Mouse (Mus musculus): Measurements from ENCODE around the gene Erlin1.

The Erlin1 gene

GRCm38 (mm10) chr19:44069121-44069913 lies at the start of gene Erlin1:
Gene Erlin1 (minus strand): TSS chr19:44069785.
- peak; percentile 96 for DNase-seq

- no peak for DNase-seq
Observed at GRCm38 (mm10) chr19:44117793-44118192, 48.2 kb upstream of the Erlin1 start.

GRCm38 (mm10) chr19:44111706-44112105 lies 42.1 kb upstream of the Erlin1 start:
- peak; percentile 13 for DNase-seq

GRCm38 (mm10) chr19:44110356-44110755 lies 40.8 kb upstream of the Erlin1 start:
- DNase-seq, result no peak

DNA sequence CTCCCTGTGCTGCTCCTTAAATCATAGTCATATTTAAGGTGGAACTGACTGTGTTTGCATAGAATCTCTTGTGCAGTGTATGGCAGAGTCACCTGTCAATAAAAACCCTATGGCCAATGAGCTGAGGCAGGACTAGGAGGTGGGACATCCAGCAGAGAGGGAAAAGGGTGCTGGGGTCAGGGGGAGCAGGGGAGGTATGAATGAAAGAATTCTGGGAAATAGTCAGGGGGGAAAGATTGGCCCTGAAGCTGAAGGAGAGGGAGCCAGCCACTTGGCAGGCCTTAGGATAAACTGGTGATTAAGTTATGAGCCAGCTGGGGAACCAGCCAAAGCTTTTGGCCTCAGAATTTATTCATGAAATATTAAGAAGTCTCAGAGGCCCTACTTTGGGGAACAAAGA lies 39.4 kb upstream of the Erlin1 start:
- DNase-seq, result no peak

DNA sequence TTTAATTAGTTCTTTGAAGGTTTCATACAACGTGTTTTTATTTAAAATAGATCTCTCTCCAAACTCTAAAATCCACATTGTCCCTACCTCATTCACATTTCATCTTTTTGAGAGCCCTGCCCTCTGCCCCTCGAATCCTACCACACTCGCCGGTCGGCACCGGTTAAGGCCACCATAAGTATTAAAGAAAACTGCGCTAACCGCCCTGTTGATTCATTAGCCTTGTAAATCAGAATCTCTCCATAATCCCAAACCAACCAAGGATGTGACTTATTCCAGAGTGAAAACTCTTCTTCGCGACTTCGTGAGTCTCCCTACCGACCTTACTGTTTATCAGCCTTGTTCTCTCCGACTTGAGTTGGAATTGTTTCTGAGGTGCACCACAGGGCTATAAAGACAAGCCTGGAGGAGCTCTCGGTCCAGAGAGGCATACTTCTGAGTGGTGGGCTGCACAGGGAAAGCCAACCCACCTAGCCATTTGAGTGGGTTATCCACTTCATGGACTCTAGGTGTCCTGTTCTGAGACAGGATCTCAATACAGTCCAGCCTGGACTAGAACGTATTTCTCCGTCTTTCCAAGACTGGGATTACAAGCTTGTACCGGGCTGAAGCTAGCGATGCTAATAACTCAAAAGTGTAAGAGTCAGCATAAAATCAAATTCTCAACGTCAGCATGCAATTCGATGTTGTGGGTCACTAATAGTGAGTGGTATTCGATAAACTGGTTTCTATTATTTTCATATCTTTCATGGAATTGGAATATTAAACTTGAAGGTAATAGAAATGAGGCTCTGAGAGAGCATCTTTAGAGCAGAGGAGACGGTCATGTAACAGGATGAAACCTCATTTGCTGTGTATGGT lies 38.3 kb upstream of the Erlin1 start:
- DNase-seq, result peak; percentile 18

DNA sequence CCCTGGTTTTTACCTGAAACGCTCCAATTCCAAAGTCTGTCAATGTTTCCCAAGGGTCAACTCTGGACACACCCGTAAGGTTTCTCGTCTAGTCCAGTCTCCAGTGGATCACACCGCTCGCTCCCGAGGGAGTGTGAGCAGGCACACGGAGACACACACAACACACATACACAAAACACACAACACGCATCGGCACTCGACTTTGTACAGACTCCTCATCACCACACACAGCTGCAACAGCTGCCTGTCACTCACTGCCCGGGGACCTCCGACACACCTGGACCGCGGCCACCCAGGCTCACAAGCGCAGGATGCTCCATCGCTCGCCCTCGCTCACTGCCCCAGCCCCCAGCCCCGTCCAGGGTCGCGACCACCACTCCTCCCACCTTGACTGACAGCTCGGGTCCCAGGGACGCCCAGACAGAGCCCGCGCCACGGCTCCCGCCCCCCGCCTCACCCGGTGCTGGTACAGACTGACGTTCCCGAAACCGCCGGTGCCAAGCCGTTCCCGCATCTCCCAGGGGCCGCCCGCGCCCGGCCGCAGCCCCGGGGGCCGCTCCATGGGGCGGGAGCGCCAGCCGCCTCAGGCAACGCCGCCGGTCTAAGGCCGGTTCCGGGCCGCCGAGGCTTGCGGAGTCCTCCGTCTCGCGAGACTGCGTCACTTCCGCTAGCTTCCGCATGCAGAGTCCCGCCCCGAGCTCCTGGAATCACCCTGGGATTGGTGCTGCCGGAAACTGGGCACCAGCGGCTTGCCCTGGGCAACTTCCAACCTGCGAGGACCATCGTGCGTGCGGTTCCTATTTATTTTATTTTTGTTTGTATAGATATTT lies 37.5 kb upstream of the Erlin1 start, which contains the start of gene Chuk:
Gene Chuk (minus strand): TSS at position 650 of the 830 bp plus-strand sequence.
- peak; percentile 97 for DNase-seq

GRCm38 (mm10) chr19:44104393-44104792 lies 34.8 kb upstream of the Erlin1 start:
- no peak for DNase-seq

GRCm38 (mm10) chr19:44103001-44103400 lies 33.4 kb upstream of the Erlin1 start:
- DNase-seq, result no peak

- DNase-seq, result no peak
Observed at GRCm38 (mm10) chr19:44100840-44101239, 31.3 kb upstream of the Erlin1 start.

DNA sequence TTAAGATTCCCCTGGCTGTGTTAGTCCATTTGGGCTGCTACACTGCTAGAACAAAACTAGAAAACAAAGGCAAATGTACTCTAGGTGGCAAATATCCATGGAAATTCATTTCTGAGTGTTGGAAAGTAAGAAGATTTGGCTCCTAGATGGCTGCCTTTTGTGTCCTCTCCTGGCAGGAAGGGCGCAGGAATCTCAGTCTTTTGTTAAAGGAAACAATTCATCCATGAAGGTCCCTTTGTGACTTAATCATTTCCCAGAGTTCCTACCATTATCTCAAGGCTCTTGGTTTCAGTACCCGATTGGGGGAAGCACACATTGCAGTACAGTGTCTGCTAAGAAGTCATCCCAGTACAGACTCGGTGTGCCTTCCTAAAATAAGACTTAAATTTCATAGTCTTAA lies 16.7 kb upstream of the Erlin1 start:
- DNase-seq, result no peak

DNA sequence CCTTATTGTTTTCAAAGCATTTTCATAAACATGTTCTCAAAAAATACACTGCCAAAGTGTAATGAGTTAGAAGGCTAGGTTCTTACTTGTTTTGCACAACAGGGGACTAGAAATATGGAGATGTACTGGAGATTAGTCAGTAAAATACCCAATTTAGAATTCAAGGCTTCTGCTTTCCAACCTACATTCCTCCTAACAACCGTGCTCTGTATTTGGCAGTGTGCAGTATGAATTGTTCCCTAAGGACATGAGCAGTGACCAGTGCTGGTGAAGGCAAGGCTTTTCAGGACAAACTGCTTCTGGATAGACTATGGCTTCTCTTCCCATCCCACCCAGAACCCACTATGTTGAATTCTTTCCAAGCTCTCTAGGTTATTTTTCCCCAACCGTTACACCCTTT lies 11.3 kb upstream of the Erlin1 start:
- no peak for DNase-seq

- DNase-seq, result no peak
Observed at GRCm38 (mm10) chr19:44080023-44080422, 10.4 kb upstream of the Erlin1 start.

GRCm38 (mm10) chr19:44077024-44077423 lies 7.4 kb upstream of the Erlin1 start:
- DNase-seq, result no peak

- DNase-seq, result no peak
Observed at GRCm38 (mm10) chr19:44076457-44076856, 6.9 kb upstream of the Erlin1 start.

- DNase-seq, result no peak
Observed at GRCm38 (mm10) chr19:44074986-44075385, 5.4 kb upstream of the Erlin1 start.

GRCm38 (mm10) chr19:44071166-44071565 lies 1.6 kb upstream of the Erlin1 start:
- DNase-seq, result peak; percentile 9

DNA sequence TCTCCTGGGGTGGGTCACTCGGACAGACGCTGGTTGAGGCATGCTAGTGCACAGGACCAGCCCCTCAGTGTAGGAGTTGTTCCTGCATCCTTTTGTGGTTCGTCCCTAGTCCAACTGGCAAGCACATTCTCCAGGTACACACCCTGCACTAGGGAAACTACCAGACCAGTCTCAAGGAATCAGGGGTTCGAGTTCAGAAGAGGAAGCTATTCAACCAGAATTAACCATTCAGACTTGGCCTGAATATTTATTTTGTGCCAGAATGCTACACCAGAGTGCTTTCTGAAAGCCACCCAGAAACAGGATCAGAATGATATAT lies 288 bp upstream of the Erlin1 start:
- no peak for DNase-seq

DNA sequence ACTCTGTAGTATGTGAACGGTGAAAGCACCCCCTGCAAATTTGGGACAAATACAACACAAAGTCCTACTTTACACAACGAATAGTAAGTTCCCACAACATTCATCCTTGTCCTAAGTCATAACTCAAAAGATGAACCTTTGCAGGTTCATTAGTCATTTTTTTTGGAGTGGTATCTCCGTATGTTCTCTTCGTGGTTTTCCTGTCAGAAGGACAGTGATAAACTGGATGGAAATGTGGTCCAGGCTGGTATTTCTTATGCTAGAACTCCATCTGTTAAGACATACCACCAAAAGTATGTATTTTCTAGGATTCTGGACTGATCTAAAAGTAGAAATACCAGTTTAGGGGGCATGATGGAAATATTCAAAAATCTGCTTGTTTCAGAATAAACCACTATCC lies 1.4 kb downstream of the Erlin1 start:
- DNase-seq, result no peak

DNA sequence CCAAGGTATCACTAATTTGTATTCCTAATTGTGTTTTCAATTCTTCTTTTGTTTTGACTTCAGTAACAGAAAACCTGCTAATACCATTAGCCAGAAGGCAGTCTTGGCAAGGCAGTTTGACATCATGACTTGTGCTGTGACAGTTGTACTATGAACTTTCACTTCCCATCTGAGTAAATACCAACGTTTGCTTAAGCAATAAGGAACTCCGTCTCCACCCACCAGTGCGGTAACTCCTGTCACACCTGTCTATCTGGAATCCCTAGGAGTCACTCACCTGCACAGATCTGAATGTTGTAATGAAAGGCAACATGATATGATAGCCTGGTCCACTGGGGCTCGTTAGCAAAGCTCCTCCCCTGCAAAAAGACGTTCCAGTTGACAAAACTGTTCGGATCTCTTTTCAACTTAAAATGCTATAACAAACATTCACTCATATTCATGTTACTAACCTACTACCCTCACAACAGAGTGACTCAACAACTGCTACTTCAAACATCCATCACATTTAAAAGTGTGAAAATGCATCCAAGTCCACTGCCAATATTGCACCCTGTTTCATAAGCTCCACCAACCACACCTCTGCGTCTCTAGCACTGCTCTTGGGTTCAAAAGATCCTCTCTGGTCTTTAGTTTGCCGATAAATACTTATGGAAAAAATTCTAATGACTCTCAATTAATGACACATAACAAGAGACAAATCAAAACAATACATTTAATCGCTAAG lies 2.1 kb downstream of the Erlin1 start:
- DNase-seq, result no peak

GRCm38 (mm10) chr19:44064734-44065133 lies 4.9 kb downstream of the Erlin1 start:
- no peak for DNase-seq

- no peak for DNase-seq
Observed at GRCm38 (mm10) chr19:44063773-44064172, 5.8 kb downstream of the Erlin1 start.

DNA sequence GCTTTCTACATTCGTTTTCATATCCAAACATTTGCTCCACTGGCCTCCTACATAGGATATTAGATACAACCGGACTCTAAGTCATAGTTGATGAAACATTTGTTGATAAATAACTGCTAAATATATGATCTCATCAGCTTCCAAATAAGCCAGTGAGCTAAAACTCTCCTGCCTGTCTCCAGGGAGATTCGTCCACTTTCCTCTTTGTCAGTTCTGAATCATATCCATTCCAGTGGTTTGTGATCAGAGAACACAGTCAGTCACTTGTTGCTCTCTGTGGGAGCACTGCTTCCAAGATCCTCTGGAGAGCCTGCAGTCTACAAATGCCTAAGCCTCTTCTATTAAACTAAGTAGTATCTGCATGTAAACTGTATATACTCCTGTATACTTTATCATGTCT lies 9.4 kb downstream of the Erlin1 start:
- DNase-seq, result no peak
